Mouse (Mus musculus) stomach, postnatal 0 days (tissue): ENCODE results near the gene Cep68. TPM values are rescaled to one million over a fixed set of nuclear protein-coding genes. Genes with fewer than 3 reads are reported as not detected.

Source experiments
- ATAC-seq: fragments of 200-750 bp; cut with Nextera tagmentation; 2 replicates; pipeline ENCODE4 v1.8.0; 2017; ENCODE audit not compliant: low FRiP score, low TSS enrichment
- DNase-seq: peaks from one replicate; pipeline ENCODE4 v3.0.0-alpha.2; 2016; ENCODE audit warnings: low spot score
- H3K27ac ChIP-seq: fragments of 300-500 bp; sonication (generic); replicated peaks from 2 replicates; pipeline ENCODE4 v1.5.1; 2014; ENCODE audit warnings: mild to moderate bottlenecking, control low read depth
- H3K27me3 ChIP-seq: fragments of 300-500 bp; sonication (generic); 2 replicates; pipeline ENCODE4 v1.6.1; 2014; ENCODE audit warnings: low read length; ENCODE audit not compliant: control insufficient read depth, insufficient read depth
- H3K36me3 ChIP-seq: fragments of 300-500 bp; sonication (generic); 2 replicates; pipeline ENCODE4 v1.6.1; 2014; ENCODE audit warnings: low read length, mixed read lengths; ENCODE audit not compliant: control insufficient read depth, insufficient read depth
- H3K4me1 ChIP-seq: fragments of 300-500 bp; sonication (generic); replicated peaks from 2 replicates; pipeline ENCODE4 v1.6.1; 2014; ENCODE audit warnings: antibody characterized with exemption; ENCODE audit not compliant: control insufficient read depth, insufficient read depth
- H3K4me2 ChIP-seq: fragments of 300-500 bp; sonication (generic); replicated peaks from 2 replicates; pipeline ENCODE4 v1.6.1; 2014; ENCODE audit warnings: low read depth, mild to moderate bottlenecking, control low read depth, moderate library complexity
- H3K4me3 ChIP-seq: fragments of 300-500 bp; sonication (generic); 2 replicates; pipeline ENCODE4 v1.5.1; 2014; ENCODE audit warnings: low read depth, low read length, control low read depth
- H3K9ac ChIP-seq: fragments of 300-500 bp; sonication (generic); 2 replicates; pipeline ENCODE4 v1.6.1; 2014; ENCODE audit warnings: mild to moderate bottlenecking, low read length, control low read depth, mixed read lengths
- H3K9me3 ChIP-seq: fragments of 300-500 bp; sonication (generic); 2 replicates; pipeline ENCODE4 v1.6.1; 2016; ENCODE audit warnings: low read length; ENCODE audit not compliant: control insufficient read depth
- CTCF ChIP-seq: IDR thresholded peaks from 2 replicates; pipeline ENCODE4 v1.5.1; 2016; ENCODE audit warnings: antibody characterized with exemption, low read depth, mild to moderate bottlenecking, moderate library complexity
- EP300 ChIP-seq: optimal IDR thresholded peaks from 2 replicates; pipeline ENCODE3; 2016; ENCODE audit warnings: antibody characterized with exemption
- WGBS: fragments of 180-500 bp; shearing (Covaris S2); extraction: QIAGEN DNeasy Blood & Tissue Kit; methylation state at CpG from one replicate; pipeline ENCODE4 v1.1.7; 2014; 5-methylcytosine and 5-hydroxymethylcytosine counted together
- polyA plus RNA-seq: library from polyadenylated mRNA; unstranded; fragments of >200 nt; fragmentation: Nextera tagmentation; extraction: Ambion mirVana; gene quantifications from 2 replicates; pipeline ENCODE4 v1.2.1, GENCODE M21; 2015

Cep68 gene
- polyA plus RNA-seq, 1 experiment from 2014 or later: 8.4 TPM

GRCm38 (mm10) chr11:20205538-20205937 lies 43.7 kb downstream of the Cep68 start:
- peaks cover 10% of the 10 kb centered on the region for H3K4me1 ChIP-seq
- no peak overlapping the region for H3K9ac ChIP-seq
- ATAC-seq (no peak), DNase-seq (no peak)
- H3K27ac ChIP-seq: no peak overlapping the region
- whole genome bisulfite sequencing: 32% methylated on average over 4 of the region's 4 CpGs
- H3K27me3 ChIP-seq: no peaks in the 10 kb centered on the region
- H3K9me3 ChIP-seq: no peaks in the 10 kb centered on the region
- H3K36me3 ChIP-seq: no peaks in the 10 kb centered on the region
- no peak for TF ChIP-seq CTCF
- TF ChIP-seq EP300: no peak
- no peak overlapping the region for H3K4me3 ChIP-seq
- no peak overlapping the region for H3K4me2 ChIP-seq

- peaks cover 10% of the 10 kb centered on the region for H3K4me1 ChIP-seq
- no peak for ATAC-seq
- H3K9me3 ChIP-seq: no peaks in the 10 kb centered on the region
- DNase-seq: no peak
- TF ChIP-seq EP300 (no peak), CTCF (no peak)
- H3K27ac ChIP-seq: no peak overlapping the region
- no peak overlapping the region for H3K9ac ChIP-seq
- no peaks in the 10 kb centered on the region for H3K36me3 ChIP-seq
- H3K27me3 ChIP-seq: no peaks in the 10 kb centered on the region
- H3K4me3 ChIP-seq: no peak overlapping the region
- WGBS: 39% methylated on average over 9 of the region's 9 CpGs
- no peak overlapping the region for H3K4me2 ChIP-seq
Measured at GRCm38 (mm10) chr11:20204870-20205446, 44.3 kb downstream of the Cep68 start.

GRCm38 (mm10) chr11:20204321-20204720 lies 44.9 kb downstream of the Cep68 start:
- Histone ChIP-seq H3K9me3 (no peaks in the 10 kb centered on the region), H3K9ac (no peak overlapping the region), H3K4me2 (peak overlapping the region; percentile 31; the same call in 1 of the 2 replicates), H3K27me3 (no peaks in the 10 kb centered on the region), H3K27ac (no peak overlapping the region), H3K4me3 (no peak overlapping the region), H3K4me1 (peaks cover 10% of the 10 kb centered on the region), H3K36me3 (no peaks in the 10 kb centered on the region)
- ATAC-seq (no peak), DNase-seq (no peak)
- 41% methylated on average over 2 of the region's 2 CpGs for WGBS
- TF ChIP-seq EP300 (no peak), CTCF (no peak)

GRCm38 (mm10) chr11:20202299-20203011 lies 46.8 kb downstream of the Cep68 start:
- H3K36me3 ChIP-seq: no peaks in the 10 kb centered on the region
- 22% methylated on average over 7 of the region's 7 CpGs for WGBS
- no peaks in the 10 kb centered on the region for H3K9me3 ChIP-seq
- H3K9ac ChIP-seq: peak overlapping the region; percentile 100
- peaks cover 10% of the 10 kb centered on the region for H3K4me1 ChIP-seq
- peak overlapping the region; percentile 100 for H3K4me3 ChIP-seq
- no peak for TF ChIP-seq CTCF
- TF ChIP-seq EP300: no peak
- no peak for ATAC-seq
- no peak for DNase-seq
- peak overlapping the region; percentile 100 for H3K27ac ChIP-seq
- peak overlapping the region; percentile 70 for H3K4me2 ChIP-seq
- H3K27me3 ChIP-seq: no peaks in the 10 kb centered on the region

GRCm38 (mm10) chr11:20201661-20202101 lies 47.5 kb downstream of the Cep68 start:
- H3K27ac ChIP-seq: peak overlapping the region; percentile 100
- DNase-seq: no peak
- H3K36me3 ChIP-seq: no peaks in the 10 kb centered on the region
- peak overlapping the region; percentile 100 for H3K9ac ChIP-seq
- ATAC-seq: peak; percentile 8
- peaks cover 10% of the 10 kb centered on the region for H3K4me1 ChIP-seq
- 1% methylated on average over 36 of the region's 40 CpGs for WGBS
- no peaks in the 10 kb centered on the region for H3K27me3 ChIP-seq
- H3K4me3 ChIP-seq: peak overlapping the region; percentile 100
- peak overlapping the region; percentile 70 for H3K4me2 ChIP-seq
- TF ChIP-seq CTCF: no peak; the same call in none of the 2 replicates
- TF ChIP-seq EP300: no peak
- no peaks in the 10 kb centered on the region for H3K9me3 ChIP-seq
